15 mouse cellular contexts compared by ENCODE assay signal in the genomic region with DNA sequence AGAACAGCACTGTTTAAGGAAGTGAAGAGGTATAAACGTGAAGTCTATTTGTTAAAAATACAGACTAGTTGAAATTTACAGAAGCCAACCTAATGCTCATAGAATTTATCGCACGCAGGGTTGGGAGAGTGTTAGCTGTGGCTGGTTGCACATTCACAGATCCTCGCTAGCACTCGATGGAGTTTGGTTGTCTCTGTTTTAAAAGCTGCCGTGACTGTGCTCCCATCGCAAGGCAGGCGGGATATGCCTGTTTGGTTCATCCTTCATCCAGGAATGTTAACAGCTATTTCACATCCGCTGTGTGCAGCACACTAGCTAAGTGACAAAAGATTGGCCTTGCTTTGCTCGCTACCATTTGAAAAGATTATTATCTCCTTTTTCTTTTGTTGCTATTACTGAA.
DNase-seq lines count a peak whose midpoint lies in the region; ATAC-seq lines count a peak whose summit lies in the region.
"Had no signal": no experiment of that assay in that cellular context is flagged by ENCODE, and none has a peak within 500 bp of the region (broad histone marks: within the 10 kb centered on the region; RNA-seq: fewer than 3 reads in every experiment).

No protein-coding gene starts in this region.

- no peak overlapping the region for H3K9ac ChIP-seq in forebrain, embryonic 14.5 days (ENCODE audit: low read length)
- no peak overlapping the region for H3K9ac ChIP-seq in forebrain, embryonic 13.5 days
- H3K9ac ChIP-seq in kidney, embryonic 14.5 days (ENCODE audit: low read depth, low read length), result no peak overlapping the region
- H3K9ac ChIP-seq: lung, embryonic 15.5 days had no signal

- H3K4me3 ChIP-seq in forebrain, embryonic 14.5 days (ENCODE audit: low read depth, low read length), result no peak overlapping the region
- no peak overlapping the region for H3K4me3 ChIP-seq in forebrain, embryonic 13.5 days
- H3K4me3 ChIP-seq in kidney, embryonic 14.5 days (ENCODE audit: low read length), result no peak overlapping the region
- H3K4me3 ChIP-seq: lung, embryonic 15.5 days; myocyte had no signal

- H3K9me3 ChIP-seq in forebrain, embryonic 14.5 days (replicated peaks; ENCODE audit: control insufficient read depth, low read length), result no peaks in the 10 kb centered on the region
- H3K9me3 ChIP-seq in forebrain, embryonic 13.5 days (replicated peaks), result no peaks in the 10 kb centered on the region
- no peaks in the 10 kb centered on the region for H3K9me3 ChIP-seq in kidney, embryonic 14.5 days (ENCODE audit: control insufficient read depth, low read length)
- H3K9me3 ChIP-seq: lung, embryonic 15.5 days had no signal

- H3K27me3 ChIP-seq in forebrain, embryonic 14.5 days (replicated peaks; ENCODE audit: control insufficient read depth, insufficient read depth, low read length), result no peaks in the 10 kb centered on the region
- no peaks in the 10 kb centered on the region for H3K27me3 ChIP-seq in forebrain, embryonic 13.5 days
- no peaks in the 10 kb centered on the region for H3K27me3 ChIP-seq in kidney, embryonic 14.5 days (ENCODE audit: control insufficient read depth, insufficient read depth, low read length)
- H3K27me3 ChIP-seq: lung, embryonic 15.5 days had no signal

- 0 out of 2 replicates have a peak, but pooled peaks cover 3% of the 10 kb centered on the region for H3K4me1 ChIP-seq in forebrain, embryonic 14.5 days (ENCODE audit: control insufficient read depth, insufficient read depth, low read length)
- H3K4me1 ChIP-seq in forebrain, embryonic 13.5 days, result no peaks in the 10 kb centered on the region
- H3K4me1 ChIP-seq in kidney, embryonic 14.5 days (ENCODE audit: control insufficient read depth, insufficient read depth, low read length), result no peaks in the 10 kb centered on the region
- H3K4me1 ChIP-seq: lung, embryonic 15.5 days had no signal

- 70% methylated on average over 10 of the region's 10 CpGs for WGBS in forebrain, embryonic 14.5 days
- 68% methylated on average over 10 of the region's 10 CpGs for WGBS in forebrain, embryonic 13.5 days
- WGBS in kidney, embryonic 14.5 days, result 85% methylated on average over 10 of the region's 10 CpGs

- no peak for ATAC-seq in forebrain, embryonic 14.5 days
- ATAC-seq in forebrain, embryonic 13.5 days, result no peak
- no peak for ATAC-seq in kidney, embryonic 14.5 days (ENCODE audit: low FRiP score, low TSS enrichment)

- no peaks in the 10 kb centered on the region for H3K36me3 ChIP-seq in forebrain, embryonic 14.5 days (ENCODE audit: control insufficient read depth, insufficient read depth, low read length)
- no peaks in the 10 kb centered on the region for H3K36me3 ChIP-seq in forebrain, embryonic 13.5 days (ENCODE audit: poor library complexity, severe bottlenecking)
- H3K36me3 ChIP-seq in kidney, embryonic 14.5 days (ENCODE audit: control insufficient read depth, insufficient read depth, low read length), result no peaks in the 10 kb centered on the region
- H3K36me3 ChIP-seq: lung, embryonic 15.5 days had no signal

- peak; percentile 30 for DNase-seq in forebrain, embryonic 14.5 days (ENCODE audit: low spot score)
- peak; percentile 18 for DNase-seq in layer of hippocampus, adult 11-12 months (ENCODE audit: low spot score)
- no peak for DNase-seq in layer of hippocampus, postnatal 25 days (ENCODE audit: extremely low spot score in 1 of 2, low spot score in 1 of 2)
- peak; percentile 9 to 22 for DNase-seq in cerebellum, postnatal 36 days
- peak; percentile 12 for DNase-seq in layer of hippocampus, adult 9-10 months (ENCODE audit: low spot score)
- no peak for DNase-seq in urinary bladder, postnatal 10 days (ENCODE audit: low spot score)
- DNase-seq: heart, postnatal 36 days; kidney, adult 18-20 months; thymus, postnatal 25 days had no signal

- no peak overlapping the region for H3K4me2 ChIP-seq in forebrain, embryonic 14.5 days (ENCODE audit: low read length)
- no peak overlapping the region for H3K4me2 ChIP-seq in forebrain, embryonic 13.5 days
- H3K4me2 ChIP-seq in kidney, embryonic 14.5 days (replicated peaks; ENCODE audit: low read depth, low read length), result no peak overlapping the region
- H3K4me2 ChIP-seq: heart, embryonic 11.5 days; lung, embryonic 15.5 days had no signal

- peak overlapping the region; percentile 58; the same call in 1 of the 2 replicates for H3K27ac ChIP-seq in forebrain, embryonic 14.5 days (ENCODE audit: low read depth, low read length)
- no peak overlapping the region; the same call in 1 of the 2 replicates for H3K27ac ChIP-seq in forebrain, embryonic 13.5 days
- H3K27ac ChIP-seq in kidney, embryonic 14.5 days (ENCODE audit: low read depth, low read length), result no peak overlapping the region
- H3K27ac ChIP-seq: lung, embryonic 15.5 days; stomach, postnatal 0 days had no signal

Comparison
In these comparisons a context has a peak if more than half of its experiments do, and no peak if none do; other contexts are left out.
1. DNase-seq: peak in forebrain, embryonic 14.5 days (single experiment), layer of hippocampus, adult 11-12 months (single experiment), cerebellum, postnatal 36 days (2 of 2) and layer of hippocampus, adult 9-10 months (single experiment); none in layer of hippocampus, postnatal 25 days (0 of 2) and urinary bladder, postnatal 10 days (single experiment).